Mouse (Mus musculus): ENCODE measurements around the gene Sec1.

- no peak for TF ChIP-seq CTCF (IDR thresholded peaks at IDR 0.05; ENCODE audit: insufficient read depth, low read length)
- TF ChIP-seq POLR2A (IDR thresholded peaks at IDR 0.05; ENCODE audit: borderline replicate concordance, extremely low read depth, low read depth, low read length): no peak
Observed at GRCm38 (mm10) chr7:45726419-45726818, 32.2 kb upstream of the Sec1 start.

Measured in lung, adult 2 months (tissue).